Mouse (Mus musculus): ENCODE data around the gene Slc39a8.

The Slc39a8 gene

DNA sequence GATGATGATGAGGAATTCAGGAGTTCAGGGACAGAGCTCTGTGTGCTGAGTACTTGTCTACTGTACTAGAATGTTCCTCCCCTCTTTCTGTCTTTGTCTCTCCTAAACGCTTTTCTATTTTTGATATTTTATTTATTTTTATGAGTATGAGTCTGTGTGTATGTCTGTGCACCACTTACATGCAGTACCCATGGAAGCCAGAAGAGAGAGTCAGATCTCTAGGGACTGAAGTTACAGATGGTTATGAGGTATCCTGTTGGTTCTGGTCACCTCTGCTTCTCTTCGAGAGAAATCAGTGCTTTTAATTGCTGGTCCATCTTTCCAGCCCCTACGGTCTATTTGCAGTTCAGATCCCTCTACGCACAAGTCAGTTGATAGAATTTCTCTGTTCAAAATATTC lies 90.9 kb downstream of the Slc39a8 start:
- DNase-seq (ENCODE audit: low spot score in 2 of 2): no peak

DNA sequence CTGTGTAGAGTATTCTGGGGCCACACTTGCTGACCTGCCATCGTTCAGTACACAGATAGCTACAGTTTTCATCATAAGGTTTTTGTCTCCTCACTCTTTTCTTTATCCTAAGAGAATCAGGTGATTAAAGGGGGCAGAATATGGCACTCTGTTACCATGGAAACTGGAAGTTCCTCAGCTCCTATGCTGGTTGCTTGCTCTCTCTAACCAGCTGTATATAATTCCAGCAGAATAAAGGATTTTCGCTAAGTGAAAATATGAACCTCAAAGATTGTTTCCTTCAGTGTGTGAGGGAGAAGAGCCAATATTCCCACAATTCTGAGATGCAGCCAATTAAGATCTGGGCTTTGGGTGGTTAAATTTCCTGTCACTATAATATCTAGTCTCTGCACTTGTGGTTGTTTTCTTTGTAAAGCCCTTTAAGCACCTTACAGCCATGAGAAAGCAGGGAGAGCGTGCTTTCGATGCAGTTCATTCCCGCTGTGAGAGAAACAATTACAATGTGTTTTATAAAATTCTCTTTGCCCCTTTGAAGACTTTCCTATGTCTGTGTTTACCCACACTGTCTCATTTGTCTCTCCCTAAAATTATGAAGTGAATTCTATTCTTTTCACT lies 93.6 kb downstream of the Slc39a8 start:
- no peak for DNase-seq (ENCODE audit: low spot score in 2 of 2)

GRCm38 (mm10) chr3:135919305-135919704 lies 94.2 kb downstream of the Slc39a8 start:
- DNase-seq (ENCODE audit: low spot score in 2 of 2): no peak

DNA sequence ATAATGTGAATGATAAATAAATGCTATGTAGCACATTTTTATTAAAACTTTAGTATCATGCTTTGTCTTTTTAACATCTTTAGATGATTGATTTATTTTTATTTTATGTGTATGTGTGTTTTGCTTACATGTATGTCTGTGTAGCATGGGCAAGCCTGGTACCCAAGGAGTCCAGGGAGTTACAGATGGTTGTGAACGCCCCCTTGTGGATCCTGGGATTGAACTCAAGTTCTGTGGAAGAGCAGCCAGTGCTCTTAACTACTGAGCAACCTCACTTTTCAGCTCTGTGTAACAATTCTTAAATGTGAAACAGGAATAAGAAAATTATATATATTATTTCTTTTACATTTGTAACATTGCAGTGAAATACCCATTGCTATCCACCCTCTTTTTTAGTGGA lies 101.7 kb downstream of the Slc39a8 start:
- no peak for DNase-seq (ENCODE audit: low spot score in 2 of 2)

- DNase-seq (ENCODE audit: low spot score in 2 of 2): no peak
Observed at GRCm38 (mm10) chr3:135928184-135928583, 103.1 kb downstream of the Slc39a8 start.

- DNase-seq (ENCODE audit: low spot score in 2 of 2): no peak
Observed at GRCm38 (mm10) chr3:135937455-135937854, 112.4 kb downstream of the Slc39a8 start.

All from frontal cortex, postnatal 25 days (tissue).